Mouse (Mus musculus) left cerebral cortex, adult 8-10 months (tissue): ENCODE results near the gene Fam50b. TPM values are rescaled to one million over a fixed set of nuclear protein-coding genes. Genes with fewer than 3 reads are reported as not detected.

Source experiments
- DNase-seq, 2 experiments: peaks; one replicate each; pipeline ENCODE4 v3.0.0; 2022; ENCODE audit warnings: low spot score in 2 of 2
- total RNA-seq, 4 experiments: library from RNA; stranded (reverse); gene quantifications; 2 replicates each; pipeline ENCODE4 v1.2.4; 2022

The Fam50b gene
- total RNA-seq: not detected

- DNase-seq: no peak
Measured at GRCm38 (mm10) chr13:34734686-34735085, at the start of gene Fam50b. Fam50b (plus strand) TSS chr13:34734850.

GRCm38 (mm10) chr13:34685008-34685765 is 49.5 kb upstream of the Fam50b start:
- no peak for DNase-seq

GRCm38 (mm10) chr13:34691049-34691448 is 43.6 kb upstream of the Fam50b start:
- DNase-seq: no peak

DNA sequence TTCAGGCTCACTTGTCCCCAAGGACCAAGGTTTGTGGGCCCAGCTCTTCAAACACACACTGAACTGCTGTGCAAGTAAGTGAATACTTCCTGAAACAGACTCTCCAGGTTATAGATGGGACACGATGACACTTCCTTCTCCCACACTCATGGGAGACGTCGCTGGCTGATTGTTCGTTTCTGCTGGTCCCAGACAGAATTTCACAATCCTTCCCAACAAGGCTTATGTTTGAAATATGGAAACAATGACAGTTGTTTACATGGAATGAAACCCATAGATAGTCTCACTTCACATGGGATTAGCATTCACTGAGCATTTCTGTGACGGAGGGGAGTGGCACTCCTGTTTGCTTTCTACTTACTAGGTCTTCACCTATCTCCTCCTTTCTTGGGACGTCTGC is 41.5 kb upstream of the Fam50b start:
- no peak for DNase-seq

- no peak for DNase-seq
Measured at GRCm38 (mm10) chr13:34696734-34697332, 37.8 kb upstream of the Fam50b start.

DNA sequence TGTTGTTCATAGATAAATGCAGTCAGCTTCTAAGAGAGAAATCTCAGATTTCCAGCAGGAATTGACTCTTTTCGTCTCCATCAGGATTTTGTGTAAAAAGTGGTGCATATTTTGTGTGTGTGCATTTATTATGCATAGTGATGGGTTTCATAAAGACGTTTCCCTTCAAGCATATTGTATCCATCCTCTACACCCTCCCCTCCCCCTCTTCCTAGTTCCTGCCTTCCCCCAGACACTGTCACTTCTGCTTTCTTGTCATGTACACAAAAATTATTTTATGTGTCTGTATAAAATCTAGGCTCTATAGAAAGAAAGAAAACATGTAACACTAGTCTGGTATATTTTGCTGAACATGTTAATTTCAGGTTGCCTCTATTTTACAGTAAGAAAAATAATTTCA is 34.6 kb upstream of the Fam50b start:
- no peak for DNase-seq

GRCm38 (mm10) chr13:34700630-34701029 is 34.0 kb upstream of the Fam50b start:
- no peak for DNase-seq

GRCm38 (mm10) chr13:34703301-34703700 is 31.3 kb upstream of the Fam50b start:
- DNase-seq: no peak

DNA sequence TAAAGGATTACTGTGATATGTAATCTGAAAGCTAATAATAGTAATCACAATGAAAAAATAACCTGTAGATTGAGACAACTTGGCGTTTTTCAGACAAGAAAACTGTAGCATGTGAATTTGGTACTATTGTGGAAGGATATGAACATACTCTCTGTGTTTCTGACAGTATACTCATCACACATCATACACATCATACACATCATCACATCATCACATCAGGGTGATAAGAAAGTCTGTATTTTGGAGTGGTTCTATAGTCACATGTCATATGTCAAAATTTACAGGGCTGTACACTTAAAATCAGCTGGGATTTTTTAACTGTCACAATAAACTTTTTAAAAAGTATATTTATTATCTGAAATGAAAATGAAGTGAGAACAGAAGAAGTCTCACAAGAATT is 30.9 kb upstream of the Fam50b start:
- DNase-seq: no peak

DNA sequence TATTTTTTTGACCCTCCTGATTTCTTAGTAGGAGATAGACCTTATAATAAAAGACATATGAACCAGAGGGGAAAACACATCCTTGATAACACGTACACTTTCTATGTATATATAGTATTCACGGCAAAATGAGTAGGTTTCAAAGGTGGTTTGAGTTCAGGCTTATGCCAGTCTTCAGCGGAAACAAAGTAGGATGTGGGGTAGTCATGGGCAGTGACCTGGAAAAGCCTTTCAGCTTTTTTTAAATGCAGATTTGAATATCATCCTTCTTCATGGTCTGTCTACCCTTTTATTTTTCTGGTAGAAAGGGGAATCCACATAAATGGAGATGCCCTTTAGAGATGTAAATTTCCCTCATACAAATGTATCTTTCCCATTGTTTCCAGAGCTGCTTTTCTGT is 29.8 kb upstream of the Fam50b start:
- no peak for DNase-seq

GRCm38 (mm10) chr13:34708955-34709354 is 25.7 kb upstream of the Fam50b start:
- peak in 1 of 2 experiments; percentile 18 for DNase-seq

- no peak for DNase-seq
Measured at GRCm38 (mm10) chr13:34709566-34709965, 25.1 kb upstream of the Fam50b start.

DNA sequence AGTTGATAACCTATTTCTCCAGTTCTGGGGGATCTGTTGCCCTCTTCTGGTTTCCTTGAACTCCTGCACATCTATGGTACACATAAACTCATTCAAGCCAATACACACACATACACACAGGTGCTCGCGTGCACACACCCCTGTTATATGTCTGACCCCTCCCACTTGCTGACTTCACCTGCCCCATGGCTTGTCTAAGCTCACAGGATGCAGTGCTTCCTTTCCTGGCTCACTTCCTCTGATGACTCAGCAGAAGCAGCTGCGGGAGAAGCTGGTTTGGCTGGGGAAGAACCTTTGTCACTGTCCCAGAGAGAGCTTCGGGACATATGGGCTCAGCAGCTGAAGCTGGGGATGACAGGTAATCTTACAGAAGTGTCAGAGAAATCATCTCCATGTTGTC is 23.2 kb upstream of the Fam50b start:
- no peak for DNase-seq

GRCm38 (mm10) chr13:34712881-34713280 is 21.8 kb upstream of the Fam50b start:
- DNase-seq: no peak

DNA sequence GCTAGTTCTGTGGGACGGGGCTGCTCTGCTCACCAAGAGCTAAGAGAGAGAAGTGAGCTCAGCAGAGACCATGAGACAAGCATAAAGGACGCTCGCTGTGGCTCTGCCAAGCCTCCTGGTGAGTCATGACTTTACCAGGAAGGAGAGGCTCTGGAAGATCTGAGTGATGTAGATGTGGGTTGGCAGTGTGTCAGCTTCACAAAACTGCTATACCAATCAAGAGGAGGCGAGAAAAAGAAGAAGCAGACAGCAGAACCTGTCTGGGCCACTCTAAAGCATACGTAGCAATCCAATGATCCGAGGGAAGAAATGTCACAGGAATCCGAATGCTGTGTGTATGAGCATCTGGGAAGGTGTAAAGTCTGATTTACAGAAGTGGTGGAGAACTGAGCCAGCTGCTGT is 19.2 kb upstream of the Fam50b start:
- DNase-seq: peak; percentile 8 to 78

DNA sequence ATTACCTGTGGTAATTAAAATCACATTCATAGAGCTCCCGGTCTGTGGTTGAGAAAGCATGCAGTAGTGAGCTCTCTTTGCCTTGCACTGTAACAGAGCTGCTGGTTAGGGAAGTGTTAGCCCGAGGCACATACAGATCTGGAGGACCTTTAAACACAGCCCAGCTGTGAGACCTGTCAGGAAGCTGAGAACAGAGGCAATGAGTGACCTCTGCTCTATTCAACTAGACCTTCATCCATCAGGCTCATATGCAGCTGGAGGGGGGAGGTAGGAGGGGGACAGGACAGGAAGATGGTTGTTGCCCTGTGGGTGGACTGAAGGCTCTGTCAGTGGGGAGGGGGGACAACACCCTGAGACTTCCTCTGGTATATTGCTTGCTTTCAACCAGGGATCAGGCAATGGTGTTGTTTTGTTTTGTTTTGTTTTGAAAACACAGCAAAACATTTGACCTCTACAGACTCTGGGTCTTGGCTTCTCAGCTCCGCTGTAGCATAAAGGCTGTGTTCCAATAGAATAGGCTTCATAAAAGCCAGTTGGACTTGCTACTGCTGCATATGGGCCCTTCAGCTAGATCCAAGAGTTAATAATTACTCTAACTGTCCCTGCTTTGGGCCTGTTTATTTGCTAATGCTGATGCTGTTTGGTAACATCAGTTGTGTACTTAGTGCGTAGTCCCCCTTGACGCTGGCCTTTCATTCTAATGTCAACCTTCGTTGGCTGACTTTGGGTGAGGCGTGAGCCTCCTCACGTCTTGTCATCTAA is 9.6 kb upstream of the Fam50b start:
- DNase-seq: no peak

GRCm38 (mm10) chr13:34725800-34726476 is 8.7 kb upstream of the Fam50b start:
- DNase-seq: peak in 1 of 2 experiments; percentile 19

- no peak for DNase-seq
Measured at GRCm38 (mm10) chr13:34726477-34726805, 8.2 kb upstream of the Fam50b start.

GRCm38 (mm10) chr13:34727060-34727459 is 7.6 kb upstream of the Fam50b start:
- DNase-seq: no peak

GRCm38 (mm10) chr13:34731551-34731950 is 3.1 kb upstream of the Fam50b start:
- no peak for DNase-seq

DNA sequence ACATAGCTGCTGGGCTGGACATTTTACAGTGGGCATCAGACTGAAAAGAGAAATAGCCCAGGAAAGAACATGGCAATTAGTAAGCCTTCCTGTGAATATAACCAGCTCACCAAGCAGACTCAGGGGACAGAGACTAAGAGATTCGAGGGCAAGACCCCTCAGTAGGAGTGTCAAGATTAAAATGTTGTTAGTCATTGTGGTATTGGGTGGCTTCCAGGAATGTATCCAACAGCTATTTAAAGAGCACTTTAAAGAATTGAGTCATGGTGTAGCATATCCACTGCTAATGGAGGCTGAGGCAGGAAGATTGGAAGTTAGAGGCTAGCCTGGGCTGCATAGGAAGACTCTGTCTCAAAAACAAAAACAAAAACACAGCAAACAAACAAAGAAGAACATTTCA is 870 bp upstream of the Fam50b start:
- no peak for DNase-seq
